Mouse (Mus musculus) adrenal gland, adult 8-10 months (tissue): ENCODE results near the gene Timm8a2. TPM values are rescaled to one million over a fixed set of nuclear protein-coding genes. Genes with fewer than 3 reads are reported as not detected.

Experiments used
- DNase-seq: peaks from one replicate; pipeline ENCODE4 v3.0.0; 2022
- total RNA-seq, 4 experiments: library from RNA; stranded (reverse); gene quantifications; 2 replicates each; pipeline ENCODE4 v1.2.4; 2022

Gene Timm8a2
- not detected for total RNA-seq

- no peak for DNase-seq
Measured at GRCm38 (mm10) chr14:122034451-122034850, at the start of gene Timm8a2. Gene Timm8a2, plus strand, starts transcription at chr14:122034674.

GRCm38 (mm10) chr14:121985477-121985876, 49.0 kb upstream of the Timm8a2 start:
- DNase-seq, result no peak

- no peak for DNase-seq
Measured at GRCm38 (mm10) chr14:121986028-121986427, 48.4 kb upstream of the Timm8a2 start.

- DNase-seq, result no peak
Measured at GRCm38 (mm10) chr14:121987287-121987686, 47.2 kb upstream of the Timm8a2 start.

- DNase-seq, result no peak
Measured at GRCm38 (mm10) chr14:121987691-121988090, 46.8 kb upstream of the Timm8a2 start.

GRCm38 (mm10) chr14:121989331-121989730, 45.1 kb upstream of the Timm8a2 start:
- DNase-seq, result no peak

- DNase-seq, result no peak
Measured at GRCm38 (mm10) chr14:121989869-121990268, 44.6 kb upstream of the Timm8a2 start.

- no peak for DNase-seq
Measured at GRCm38 (mm10) chr14:121990897-121991296, 43.6 kb upstream of the Timm8a2 start.

- no peak for DNase-seq
Measured at GRCm38 (mm10) chr14:121991921-121992320, 42.6 kb upstream of the Timm8a2 start.

GRCm38 (mm10) chr14:121992395-121993280, 41.8 kb upstream of the Timm8a2 start:
- DNase-seq, result no peak

GRCm38 (mm10) chr14:121993616-121994015, 40.9 kb upstream of the Timm8a2 start:
- no peak for DNase-seq

- no peak for DNase-seq
Measured at GRCm38 (mm10) chr14:121994171-121994700, 40.2 kb upstream of the Timm8a2 start.

- no peak for DNase-seq
Measured at GRCm38 (mm10) chr14:121994846-121995556, 39.5 kb upstream of the Timm8a2 start.

GRCm38 (mm10) chr14:121995557-121995870, 39.0 kb upstream of the Timm8a2 start:
- no peak for DNase-seq

- DNase-seq, result peak; percentile 40
Measured at GRCm38 (mm10) chr14:121996786-121997185, 37.7 kb upstream of the Timm8a2 start.

- no peak for DNase-seq
Measured at GRCm38 (mm10) chr14:121999455-121999854, 35.0 kb upstream of the Timm8a2 start.

GRCm38 (mm10) chr14:122000346-122001105, 33.9 kb upstream of the Timm8a2 start:
- DNase-seq, result no peak

- no peak for DNase-seq
Measured at GRCm38 (mm10) chr14:122002224-122002623, 32.2 kb upstream of the Timm8a2 start.

GRCm38 (mm10) chr14:122003812-122004211, 30.7 kb upstream of the Timm8a2 start:
- DNase-seq, result no peak

- no peak for DNase-seq
Measured at GRCm38 (mm10) chr14:122008261-122008660, 26.2 kb upstream of the Timm8a2 start.

GRCm38 (mm10) chr14:122009502-122009901, 25.0 kb upstream of the Timm8a2 start:
- no peak for DNase-seq

- DNase-seq, result no peak
Measured at GRCm38 (mm10) chr14:122010301-122010700, 24.2 kb upstream of the Timm8a2 start.

GRCm38 (mm10) chr14:122011768-122012167, 22.7 kb upstream of the Timm8a2 start:
- no peak for DNase-seq
